Mouse (Mus musculus) left cerebral cortex, postnatal 4 days (tissue): ENCODE results near the gene Smim14. TPM values are rescaled to one million over a fixed set of nuclear protein-coding genes. Genes with fewer than 3 reads are reported as not detected.
"Not testable (repeated sequence)": the region's sequence is repeated elsewhere in the genome, so short reads cannot be mapped to it uniquely, and the experiment has no call there.

Experiments used
- DNase-seq: peaks from one replicate; pipeline ENCODE4 v3.0.0-alpha.2; 2022
- intact Hi-C: fragments of 180-260 bp; cut with DNase I; formaldehyde crosslinking; loops from one replicate; pipeline ENCODE4 v1.15.1; 2025
- total RNA-seq, 2 experiments: library from RNA; stranded (reverse); gene quantifications; 2 replicates each; pipeline ENCODE4 v1.2.3; 2021

The Smim14 gene
- total RNA-seq, 2 experiments from 2014 or later: 125 to 132 TPM

- intact Hi-C loops, DNase-seq: not testable (repeated sequence)
Observed at GRCm38 (mm10) chr5:65476739-65477138, 60.2 kb downstream of the Smim14 start.

- intact Hi-C loops: no loop called here
Observed at GRCm38 (mm10) chr5:65475806-65476205, 61.2 kb downstream of the Smim14 start.

GRCm38 (mm10) chr5:65469766-65470165 lies 67.2 kb downstream of the Smim14 start:
- intact Hi-C loops: no loop called here
- DNase-seq: no peak

More at GRCm38 (mm10) chr5:65475806-65476205, 61.2 kb downstream of the Smim14 start:
- DNase-seq: no peak

GRCm38 (mm10) chr5:65466911-65467310 lies 70.1 kb downstream of the Smim14 start:
- no peak for DNase-seq
- intact Hi-C loops: no loop called here

GRCm38 (mm10) chr5:65460361-65460760 lies 76.6 kb downstream of the Smim14 start:
- DNase-seq: no peak

GRCm38 (mm10) chr5:65459454-65459853 lies 77.5 kb downstream of the Smim14 start:
- DNase-seq: no peak
- intact Hi-C loops: no loop called here

More at GRCm38 (mm10) chr5:65460361-65460760, 76.6 kb downstream of the Smim14 start:
- intact Hi-C loops: no loop called here

GRCm38 (mm10) chr5:65457846-65458245 lies 79.1 kb downstream of the Smim14 start:
- intact Hi-C loops: no loop called here
- no peak for DNase-seq

- DNase-seq: no peak
- intact Hi-C loops: no loop called here
Observed at GRCm38 (mm10) chr5:65457086-65457827, 79.7 kb downstream of the Smim14 start.

GRCm38 (mm10) chr5:65454771-65455170 lies 82.2 kb downstream of the Smim14 start:
- no peak for DNase-seq
- intact Hi-C loops: no loop called here

- intact Hi-C loops: no loop called here
- no peak for DNase-seq
Observed at GRCm38 (mm10) chr5:65448941-65449340, 88.0 kb downstream of the Smim14 start.

GRCm38 (mm10) chr5:65447826-65448225 lies 89.2 kb downstream of the Smim14 start:
- intact Hi-C loops: no loop called here

GRCm38 (mm10) chr5:65446756-65447155 lies 90.2 kb downstream of the Smim14 start:
- intact Hi-C loops: no loop called here
- DNase-seq: no peak

More at GRCm38 (mm10) chr5:65447826-65448225, 89.2 kb downstream of the Smim14 start:
- DNase-seq: peak; percentile 30

GRCm38 (mm10) chr5:65444981-65445380 lies 92.0 kb downstream of the Smim14 start:
- intact Hi-C loops: no loop called here

GRCm38 (mm10) chr5:65438041-65438440 lies 98.9 kb downstream of the Smim14 start:
- DNase-seq: no peak
- intact Hi-C loops: no loop called here

More at GRCm38 (mm10) chr5:65444981-65445380, 92.0 kb downstream of the Smim14 start:
- no peak for DNase-seq

- intact Hi-C loops: no loop called here
- peak; percentile 98 for DNase-seq
Observed at GRCm38 (mm10) chr5:65435806-65436561, 101.0 kb downstream of the Smim14 start, which contains the start of gene Ugdh. Gene Ugdh, minus strand, starts transcription at chr5:65435949.

- intact Hi-C loops: no loop called here
Observed at GRCm38 (mm10) chr5:65435363-65435805, 101.6 kb downstream of the Smim14 start.

GRCm38 (mm10) chr5:65434471-65435362 lies 102.3 kb downstream of the Smim14 start:
- no peak for DNase-seq
- intact Hi-C loops: no loop called here

More at GRCm38 (mm10) chr5:65435363-65435805, 101.6 kb downstream of the Smim14 start:
- DNase-seq: no peak

- intact Hi-C loops: no loop called here
- DNase-seq: no peak
Observed at GRCm38 (mm10) chr5:65429441-65429840, 107.5 kb downstream of the Smim14 start.

- intact Hi-C loops: no loop called here
- DNase-seq: no peak
Observed at GRCm38 (mm10) chr5:65428321-65428720, 108.7 kb downstream of the Smim14 start.

GRCm38 (mm10) chr5:65425251-65425650 lies 111.7 kb downstream of the Smim14 start:
- no peak for DNase-seq
- intact Hi-C loops: no loop called here
